Mouse (Mus musculus) layer of hippocampus, postnatal 10 days (tissue): ENCODE measurements around the gene Zfp955b. TPM values are rescaled to one million over a fixed set of nuclear protein-coding genes. Genes with fewer than 3 reads are reported as not detected.
"Not testable (repeated sequence)": the region's sequence is repeated elsewhere in the genome, so short reads cannot be mapped to it uniquely, and the experiment has no call there.

Experiments
- DNase-seq, 2 experiments: peaks; one replicate each; pipeline ENCODE4 v3.0.0; 2021; ENCODE audit warnings: low spot score in 2 of 2
- long read RNA-seq: library from polyadenylated mRNA; stranded (forward); transcript quantifications from one replicate; pipeline ENCODE4 v2.0.0, GENCODE M21; 2023
- total RNA-seq, 2 experiments: library from RNA; stranded (reverse); gene quantifications; 2 replicates each; pipeline ENCODE4 v1.2.3; 2021

The Zfp955b gene
- total RNA-seq = 10 to 100 TPM; 21.5 to 26.8 TPM
- long read RNA-seq, full-length matches to known transcripts = 8 of 8 reads
- long read RNA-seq, partial matches to known transcripts = 0 of 8 reads
- long read RNA-seq, other reads (novel, unspliced or antisense) = 0 of 8 reads

- not testable (repeated sequence) for DNase-seq
Measured at GRCm38 (mm10) chr17:33289039-33289875, at the start of gene Zfp955b. Gene Zfp955b (plus strand): TSS chr17:33289544.

DNA sequence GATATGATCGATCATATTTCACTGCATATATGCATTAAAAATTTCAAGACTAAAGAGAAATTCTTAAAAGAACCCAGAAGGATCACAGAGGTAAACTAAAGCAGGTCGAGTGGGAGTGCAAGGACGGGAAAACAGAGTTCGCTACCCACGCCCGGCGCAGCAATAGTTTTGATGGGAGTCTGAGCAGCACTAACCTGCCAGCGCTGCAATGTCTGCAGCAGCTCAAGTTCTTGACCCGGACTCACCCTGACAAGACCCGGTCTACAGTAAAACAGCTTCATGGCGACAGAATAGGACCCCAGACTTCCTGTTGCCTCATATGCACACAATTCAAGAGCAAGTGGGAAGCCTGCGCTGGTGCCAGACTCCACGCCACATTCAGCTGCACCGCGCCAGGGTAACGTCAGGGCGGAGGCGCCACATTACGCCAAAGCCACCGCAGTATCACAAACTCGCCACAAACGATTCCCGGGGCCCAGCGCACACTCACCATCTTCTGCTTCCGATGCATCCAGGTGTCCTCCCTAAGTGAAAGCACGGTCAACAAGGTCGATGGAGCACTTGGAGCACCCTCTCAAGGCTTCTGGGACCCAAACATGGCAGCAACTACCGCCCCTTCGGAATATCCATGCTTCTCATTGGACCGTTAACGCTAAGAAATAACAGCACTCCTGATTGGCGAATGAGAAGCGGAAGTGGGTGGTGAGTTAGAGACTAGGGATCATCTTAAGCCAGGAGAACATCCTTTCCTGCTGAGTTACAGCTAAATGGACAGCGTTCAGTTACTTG lies 34.6 kb upstream of the Zfp955b start, which contains the start of gene Zfp955a:
TSS of gene Zfp955a (minus strand) at position 616 of the 789 bp plus-strand sequence.
- DNase-seq = not testable (repeated sequence)

DNA sequence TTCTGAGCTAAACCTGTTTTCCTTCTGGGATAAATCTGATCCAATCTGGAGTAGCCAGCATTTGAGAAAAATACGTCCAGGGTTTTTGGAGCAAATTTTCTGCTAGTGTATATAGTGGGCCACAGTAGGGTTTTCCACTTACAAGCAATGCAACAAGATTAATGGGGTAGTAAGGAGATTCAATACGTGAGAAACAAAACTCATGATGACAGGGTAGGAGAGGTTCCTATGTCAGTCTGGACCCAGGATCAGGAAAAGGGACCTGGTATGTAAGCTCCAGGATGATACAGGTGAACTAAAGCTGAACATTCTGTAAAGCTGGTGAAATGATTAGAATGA lies 34.1 kb upstream of the Zfp955b start:
- DNase-seq = not testable (repeated sequence)

- DNase-seq = no peak
Measured at GRCm38 (mm10) chr17:33264376-33264775, 25.0 kb upstream of the Zfp955b start, which contains the start of gene Olfr63. Gene Olfr63 (plus strand): TSS chr17:33264676.

GRCm38 (mm10) chr17:33268907-33269306 lies 20.4 kb upstream of the Zfp955b start:
- no peak for DNase-seq

DNA sequence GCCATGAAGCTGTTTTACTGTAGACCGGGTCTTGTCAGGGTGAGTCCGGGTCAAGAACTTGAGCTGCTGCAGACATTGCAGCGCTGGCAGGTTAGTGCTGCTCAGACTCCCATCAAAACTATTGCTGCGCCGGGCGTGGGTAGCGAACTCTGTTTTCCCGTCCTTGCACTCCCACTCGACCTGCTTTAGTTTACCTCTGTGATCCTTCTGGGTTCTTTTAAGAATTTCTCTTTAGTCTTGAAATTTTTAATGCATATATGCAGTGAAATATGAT lies 469 bp downstream of the Zfp955b start:
- DNase-seq = not testable (repeated sequence)

- DNase-seq = no peak
Measured at GRCm38 (mm10) chr17:33352981-33353380, 63.6 kb downstream of the Zfp955b start.

Other genes with a start within 250 kb of the Zfp955b start
- not detected for gene 4921501E09Rik, start 221.5 kb upstream of the Zfp955b start, total RNA-seq
- 10 to 100 TPM; 20.6 to 21.5 TPM for gene Zfp563, start 200.2 kb upstream of the Zfp955b start, total RNA-seq
- 1 to 10 TPM; 1.0 to 1.2 TPM for gene Morc2b, start 149.9 kb upstream of the Zfp955b start, total RNA-seq
- gene Olfr55, start 121.1 kb upstream of the Zfp955b start, total RNA-seq = not detected
- not detected for gene Olfr239, start 98.2 kb upstream of the Zfp955b start, total RNA-seq
- under 1 TPM; 0.42 to 0.59 TPM for gene Olfr1564, start 67.9 kb upstream of the Zfp955b start, total RNA-seq
- gene Zfp955a, start 34.4 kb upstream of the Zfp955b start, total RNA-seq = 10 to 100 TPM; 13.9 to 15.0 TPM
- not detected for gene Olfr63, start 24.9 kb upstream of the Zfp955b start, total RNA-seq
- gene Zfp81, start 69.3 kb downstream of the Zfp955b start, total RNA-seq = 10 to 100 TPM; 26.5 to 28.8 TPM
- 10 to 100 TPM in 1 of 2 experiments, 1 to 10 TPM in 1; 9.2 to 11.7 TPM for gene Zfp101, start 105.1 kb downstream of the Zfp955b start, total RNA-seq
- under 1 TPM in 1 of 2 experiments, not detected in 1; 0.43 TPM for gene Actl9, start 143.4 kb downstream of the Zfp955b start, total RNA-seq
- gene Adamts10, start 234.7 kb downstream of the Zfp955b start, total RNA-seq = 10 to 100 TPM; 37.2 to 37.5 TPM